Mouse (Mus musculus): ENCODE data around the gene Rnd3. TPM values are rescaled to one million over a fixed set of nuclear protein-coding genes. Genes with fewer than 3 reads are reported as not detected.

Gene Rnd3
- total and polyA plus RNA-seq, 3 experiments: 2.6 to 15.8 (median 14.3) TPM

DNA sequence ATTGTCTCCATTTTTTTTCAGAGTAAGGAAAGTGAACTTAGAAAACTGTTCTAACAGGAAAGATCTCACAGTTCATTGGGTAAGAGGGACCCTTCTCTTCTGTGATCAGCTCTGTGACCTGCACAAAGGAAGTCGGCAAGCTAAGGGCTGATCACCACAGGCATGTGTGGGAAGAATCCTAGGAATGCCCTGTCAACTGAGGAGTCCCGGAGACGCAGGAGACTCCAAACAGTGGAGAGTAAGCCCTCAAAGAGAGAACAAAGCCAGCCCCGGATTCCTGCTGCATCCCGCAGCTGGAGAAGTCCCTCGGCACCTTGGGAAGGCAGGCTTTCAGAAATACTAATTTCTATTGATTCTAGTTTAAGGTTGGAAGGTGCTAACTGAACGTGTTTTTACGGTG lies 8.4 kb downstream of the Rnd3 start:
- Histone ChIP-seq H3K79me2 (replicated peaks; ENCODE audit: control insufficient read depth, insufficient read depth, low read length) (peaks cover 4% of the 10 kb centered on the region), H3K27me3 (ENCODE audit: control insufficient read depth, insufficient read depth, low read length) (no peaks in the 10 kb centered on the region), H3K4me3 (peak overlapping the region; percentile 5), H3K9ac (ENCODE audit: low read depth, low read length) (no peak overlapping the region), H3K36me3 (ENCODE audit: control insufficient read depth, insufficient read depth, low read length) (peaks cover 31% of the 10 kb centered on the region), H3K4me1 (ENCODE audit: control insufficient read depth, insufficient read depth, low read length) (peaks cover 17% of the 10 kb centered on the region), H3K27ac (peak overlapping the region; percentile 43)
- 15% methylated on average over 8 of the region's 8 CpGs for WGBS
- intact Hi-C loops (cut with DNase I): loop anchor here (10.0 kb wide), 1 partner anchor 366 kb away; no protein-coding TSS in a partner anchor
- TF ChIP-seq POLR2A (IDR thresholded peaks at IDR 0.05; ENCODE audit: insufficient read depth, low read depth, low read length) (no peak), EP300 (IDR thresholded peaks at IDR 0.05; ENCODE audit: insufficient read depth, low read depth, low read length) (no peak), CTCF (IDR thresholded peaks at IDR 0.05) (no peak)
- no peak for DNase-seq

DNA sequence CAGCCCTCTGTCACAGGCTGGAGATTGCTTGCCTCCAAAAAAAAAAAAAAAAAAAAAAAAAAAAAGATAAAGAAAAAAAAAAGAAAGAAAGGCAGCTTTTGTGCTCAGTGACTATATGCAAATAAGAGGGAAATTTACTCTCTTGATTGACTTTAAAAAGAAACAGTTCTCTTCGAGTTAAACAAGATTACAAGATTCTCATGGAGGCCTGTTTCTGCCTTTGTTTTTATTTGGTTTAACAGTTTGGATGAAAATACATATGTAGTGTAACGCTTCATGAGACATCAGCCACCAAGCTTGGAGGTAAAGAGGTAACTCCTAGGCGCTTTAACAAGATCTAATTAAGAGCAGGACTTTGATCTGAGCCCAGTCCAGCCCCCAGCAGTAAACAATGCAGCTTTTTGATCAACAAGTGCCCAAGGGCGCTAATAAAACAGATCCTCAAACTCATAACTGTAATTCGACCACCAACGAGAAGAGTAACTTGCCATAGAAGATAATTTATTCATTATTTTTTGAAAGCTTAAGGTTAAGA lies 8.9 kb downstream of the Rnd3 start:
- TF ChIP-seq CTCF (IDR thresholded peaks at IDR 0.05) (no peak), EP300 (IDR thresholded peaks at IDR 0.05; ENCODE audit: insufficient read depth, low read depth, low read length) (no peak), POLR2A (IDR thresholded peaks at IDR 0.05; ENCODE audit: insufficient read depth, low read depth, low read length) (no peak)
- H3K9ac ChIP-seq (ENCODE audit: low read depth, low read length): no peak overlapping the region
- no peaks in the 10 kb centered on the region for H3K27me3 ChIP-seq (ENCODE audit: control insufficient read depth, insufficient read depth, low read length)
- peaks cover 32% of the 10 kb centered on the region for H3K36me3 ChIP-seq (ENCODE audit: control insufficient read depth, insufficient read depth, low read length)
- WGBS: 50% methylated on average over 6 of the region's 6 CpGs
- peaks cover 4% of the 10 kb centered on the region for H3K79me2 ChIP-seq (replicated peaks; ENCODE audit: control insufficient read depth, insufficient read depth, low read length)
- peak overlapping the region; percentile 5; the same call in 1 of the 2 replicates for H3K4me3 ChIP-seq
- peaks cover 17% of the 10 kb centered on the region for H3K4me1 ChIP-seq (ENCODE audit: control insufficient read depth, insufficient read depth, low read length)
- DNase-seq: no peak
- intact Hi-C loops (cut with DNase I): loop anchor here (10.0 kb wide), 2 partner anchors 365 to 1225 kb away; no protein-coding TSS in a partner anchor
- peak overlapping the region; percentile 43; the same call in 1 of the 2 replicates for H3K27ac ChIP-seq

DNA sequence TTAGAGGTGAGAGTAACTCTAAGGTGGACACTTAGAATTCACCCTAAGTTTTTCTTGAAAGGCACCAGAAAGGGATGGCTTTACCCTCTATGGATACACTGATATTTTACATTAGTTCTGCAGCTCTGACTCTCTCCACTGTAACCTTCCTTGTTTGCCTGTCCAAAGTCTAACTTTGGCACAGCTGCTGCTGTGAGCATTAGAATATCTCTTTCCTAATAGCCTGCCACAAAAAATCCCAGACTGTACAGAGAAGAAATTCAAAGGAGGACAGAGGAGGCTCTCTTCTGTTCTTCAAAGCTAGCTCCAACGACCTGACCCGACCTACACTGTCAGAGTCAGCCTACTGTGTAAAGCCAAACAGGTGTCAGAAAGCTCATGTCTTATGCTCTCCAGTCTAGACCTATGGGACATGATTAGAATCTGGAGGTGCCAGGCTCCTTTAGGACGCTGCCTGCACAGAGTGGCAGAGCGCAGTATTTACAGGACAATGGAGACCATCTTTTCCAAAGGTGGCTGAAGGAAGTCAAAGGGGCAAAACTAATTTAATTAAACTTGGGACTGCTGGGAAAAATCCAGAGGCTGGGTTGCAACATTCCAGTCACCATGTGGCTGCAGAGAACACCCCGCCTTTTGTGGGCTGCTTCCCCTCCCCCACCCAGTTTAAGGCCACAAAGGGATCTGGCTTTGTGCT lies 9.5 kb downstream of the Rnd3 start:
- Histone ChIP-seq H3K9ac (ENCODE audit: low read depth, low read length) (no peak overlapping the region), H3K27ac (peak overlapping the region; percentile 43; the same call in 1 of the 2 replicates), H3K36me3 (ENCODE audit: control insufficient read depth, insufficient read depth, low read length) (peaks cover 32% of the 10 kb centered on the region), H3K27me3 (ENCODE audit: control insufficient read depth, insufficient read depth, low read length) (no peaks in the 10 kb centered on the region), H3K4me1 (ENCODE audit: control insufficient read depth, insufficient read depth, low read length) (peaks cover 14% of the 10 kb centered on the region), H3K79me2 (replicated peaks; ENCODE audit: control insufficient read depth, insufficient read depth, low read length) (peaks cover 4% of the 10 kb centered on the region), H3K4me3 (no peak overlapping the region)
- TF ChIP-seq CTCF (IDR thresholded peaks at IDR 0.05): no peak
- 0 out of 2 replicates have a peak, but pooled peaks have one; percentile 29 for TF ChIP-seq EP300 (IDR thresholded peaks at IDR 0.05; ENCODE audit: insufficient read depth, low read depth, low read length)
- WGBS: 41% methylated on average over 5 of the region's 5 CpGs
- intact Hi-C loops (cut with DNase I): loop anchor here (10.0 kb wide), 1 partner anchor 1225 kb away; no protein-coding TSS in a partner anchor
- DNase-seq: peak; percentile 50 to 60

DNA sequence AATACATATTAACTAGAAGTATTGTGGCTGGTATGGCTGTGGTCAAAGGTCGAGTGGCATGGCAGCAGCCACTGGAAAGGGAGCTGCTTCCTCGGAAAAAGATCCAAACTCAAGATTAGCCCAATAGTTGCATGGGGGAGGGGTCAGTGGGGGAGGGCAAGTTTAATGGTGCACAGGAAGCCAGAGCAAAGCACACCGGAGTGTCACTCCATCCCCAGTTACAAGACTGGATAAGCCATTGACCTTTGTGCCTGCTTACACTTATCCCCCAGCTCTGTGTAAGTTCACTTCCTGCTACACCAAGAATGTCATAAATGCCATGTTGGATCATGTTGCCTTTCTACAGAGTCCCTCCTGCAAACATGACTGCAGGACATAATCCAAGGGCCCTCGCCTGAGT lies 11.2 kb downstream of the Rnd3 start:
- H3K4me3 ChIP-seq: no peak overlapping the region
- H3K27ac ChIP-seq: no peak overlapping the region
- 51% methylated on average over 4 of the region's 4 CpGs for WGBS
- H3K27me3 ChIP-seq (ENCODE audit: control insufficient read depth, insufficient read depth, low read length): no peaks in the 10 kb centered on the region
- peaks cover 4% of the 10 kb centered on the region for H3K79me2 ChIP-seq (replicated peaks; ENCODE audit: control insufficient read depth, insufficient read depth, low read length)
- TF ChIP-seq CTCF (IDR thresholded peaks at IDR 0.05) (no peak), EP300 (IDR thresholded peaks at IDR 0.05; ENCODE audit: insufficient read depth, low read depth, low read length) (no peak), POLR2A (IDR thresholded peaks at IDR 0.05; ENCODE audit: insufficient read depth, low read depth, low read length) (no peak)
- DNase-seq: no peak
- H3K9ac ChIP-seq (ENCODE audit: low read depth, low read length): no peak overlapping the region
- intact Hi-C loops (cut with DNase I): loop anchor here (10.0 kb wide), 1 partner anchor 1227 kb away; no protein-coding TSS in a partner anchor
- peaks cover 12% of the 10 kb centered on the region for H3K4me1 ChIP-seq (ENCODE audit: control insufficient read depth, insufficient read depth, low read length)
- H3K36me3 ChIP-seq (ENCODE audit: control insufficient read depth, insufficient read depth, low read length): peaks cover 26% of the 10 kb centered on the region

DNA sequence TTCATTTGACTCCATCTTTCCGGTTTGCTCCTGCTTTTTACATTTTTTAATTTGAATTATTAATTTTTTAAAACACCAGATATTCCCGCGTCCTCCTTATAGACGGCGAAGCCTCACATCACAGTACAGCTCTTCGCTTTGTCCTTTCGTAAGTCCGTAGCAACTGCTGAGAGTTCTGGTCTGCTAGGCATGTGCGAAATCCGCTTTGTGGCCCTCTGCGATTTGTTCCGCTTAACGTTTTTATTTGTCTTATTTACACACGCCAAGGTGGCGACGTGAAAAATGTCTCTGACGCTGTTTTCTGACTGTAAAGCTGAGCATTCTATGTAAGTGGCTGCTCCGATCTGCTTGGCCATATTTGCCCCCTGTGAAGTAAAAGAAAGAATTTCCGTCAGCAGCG lies 16.7 kb downstream of the Rnd3 start:
- H3K27ac ChIP-seq: no peak overlapping the region
- H3K36me3 ChIP-seq (ENCODE audit: control insufficient read depth, insufficient read depth, low read length): peaks cover 10% of the 10 kb centered on the region
- TF ChIP-seq EP300 (IDR thresholded peaks at IDR 0.05; ENCODE audit: insufficient read depth, low read depth, low read length) (no peak), CTCF (IDR thresholded peaks at IDR 0.05) (no peak), POLR2A (IDR thresholded peaks at IDR 0.05; ENCODE audit: insufficient read depth, low read depth, low read length) (no peak)
- no peaks in the 10 kb centered on the region for H3K27me3 ChIP-seq (ENCODE audit: control insufficient read depth, insufficient read depth, low read length)
- H3K4me1 ChIP-seq (ENCODE audit: control insufficient read depth, insufficient read depth, low read length): no peaks in the 10 kb centered on the region
- no peaks in the 10 kb centered on the region; the same call in 1 of the 2 replicates for H3K79me2 ChIP-seq (replicated peaks; ENCODE audit: control insufficient read depth, insufficient read depth, low read length)
- 95% methylated on average over 20 of the region's 20 CpGs for WGBS
- intact Hi-C loops (cut with DNase I): loop anchor here (10.0 kb wide), 1 partner anchor 1233 kb away; no protein-coding TSS in a partner anchor
- DNase-seq: no peak
- no peak overlapping the region for H3K4me3 ChIP-seq
- H3K9ac ChIP-seq (ENCODE audit: low read depth, low read length): no peak overlapping the region

DNA sequence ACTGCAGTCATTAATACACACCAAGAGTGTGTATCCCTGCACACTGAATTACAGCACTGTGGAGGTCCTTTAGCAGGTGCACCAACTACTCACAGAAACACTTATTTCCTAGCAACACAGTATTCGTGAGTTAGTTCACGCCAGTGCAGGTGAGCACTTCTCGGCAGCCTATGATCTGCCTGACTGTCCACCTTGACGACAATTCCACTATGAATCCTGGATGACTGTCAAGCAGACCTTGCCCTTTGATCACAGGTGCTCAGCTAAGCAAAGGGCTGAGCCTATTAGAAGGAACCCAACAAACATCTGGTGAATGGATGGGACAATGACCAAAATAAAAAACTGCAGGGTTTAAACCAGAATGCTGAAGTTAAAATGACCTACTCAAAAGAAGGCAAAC lies 20.8 kb downstream of the Rnd3 start:
- Histone ChIP-seq H3K36me3 (ENCODE audit: control insufficient read depth, insufficient read depth, low read length) (peaks cover 3% of the 10 kb centered on the region), H3K27me3 (ENCODE audit: control insufficient read depth, insufficient read depth, low read length) (no peaks in the 10 kb centered on the region), H3K4me1 (ENCODE audit: control insufficient read depth, insufficient read depth, low read length) (no peaks in the 10 kb centered on the region), H3K27ac (no peak overlapping the region), H3K9ac (ENCODE audit: low read depth, low read length) (no peak overlapping the region), H3K4me3 (no peak overlapping the region), H3K79me2 (replicated peaks; ENCODE audit: control insufficient read depth, insufficient read depth, low read length) (no peaks in the 10 kb centered on the region)
- intact Hi-C loops (cut with DNase I): no loop called here
- no peak for DNase-seq
- 90% methylated on average over 4 of the region's 4 CpGs for WGBS
- TF ChIP-seq POLR2A (IDR thresholded peaks at IDR 0.05; ENCODE audit: insufficient read depth, low read depth, low read length) (no peak), CTCF (IDR thresholded peaks at IDR 0.05) (no peak), EP300 (IDR thresholded peaks at IDR 0.05; ENCODE audit: insufficient read depth, low read depth, low read length) (no peak)

Data from heart, adult 2 months (tissue).